Mouse (Mus musculus): Measurements from ENCODE around the gene Gm10324.
"Not testable (repeated sequence)": the region's sequence is repeated elsewhere in the genome, so short reads cannot be mapped to it uniquely, and the experiment has no call there.

The Gm10324 gene

DNA sequence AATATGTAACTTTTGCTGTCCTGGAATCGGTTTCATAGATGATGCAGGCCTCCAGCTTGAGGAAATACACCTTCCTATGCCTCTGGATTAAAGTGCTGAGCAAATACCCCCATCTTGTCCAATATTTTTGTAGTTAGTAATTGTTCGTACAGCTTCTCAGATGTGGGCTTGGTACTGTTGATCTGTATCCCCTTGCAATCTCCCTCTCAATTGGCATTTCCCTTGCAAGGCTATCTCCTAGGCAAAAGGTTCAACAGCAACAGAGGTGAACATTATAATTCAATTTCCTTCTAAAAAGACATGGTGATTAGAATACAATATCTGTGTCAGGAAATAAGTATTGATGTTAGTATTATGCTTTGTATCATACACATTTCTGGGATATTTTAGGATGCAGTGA, at the start of gene Gm10324:
Gm10324 (plus strand) TSS at position 301 of the 400 bp plus-strand sequence.
- DNase-seq (ENCODE audit: low spot score) = not testable (repeated sequence)
